In the genomic region with DNA sequence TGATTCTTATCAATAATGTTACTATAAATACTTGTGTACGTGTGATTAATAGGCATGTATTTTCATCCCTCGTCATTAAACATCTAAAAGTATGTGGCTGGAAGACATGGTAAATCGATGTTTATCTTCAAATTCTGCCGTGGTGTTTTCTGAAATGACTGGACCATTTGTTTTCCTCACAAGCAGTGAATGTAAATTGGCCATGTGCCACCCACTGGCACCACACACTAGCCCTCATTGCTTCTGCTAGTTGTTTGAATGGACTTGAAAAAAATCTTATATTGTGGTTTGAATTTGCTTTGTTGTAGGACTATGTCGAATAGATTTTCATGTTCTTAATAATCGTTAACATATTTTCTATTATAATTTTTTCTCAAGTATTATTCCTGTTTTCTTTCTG, we compare ENCODE assay signal across 27 mouse cellular contexts. TPM values are rescaled to one million over a fixed set of nuclear protein-coding genes. Genes with fewer than 3 reads are reported as not detected.
DNase-seq lines count a peak whose midpoint lies in the region; ATAC-seq and TF ChIP-seq lines count a peak whose summit lies in the region.
"Had no signal": no experiment of that assay in that cellular context is flagged by ENCODE, and none has a peak within 500 bp of the region (broad histone marks: within the 10 kb centered on the region; RNA-seq: fewer than 3 reads in every experiment).

No protein-coding gene starts in this region.

- H3K27me3 ChIP-seq in cerebellum, adult 2 months (ENCODE audit: control insufficient read depth, insufficient read depth, low read length): no peaks in the 10 kb centered on the region
- H3K27me3 ChIP-seq in midbrain, postnatal 0 days (ENCODE audit: insufficient read depth, low read length): no peaks in the 10 kb centered on the region
- H3K27me3 ChIP-seq in midbrain, embryonic 15.5 days (replicated peaks): no peaks in the 10 kb centered on the region
- H3K27me3 ChIP-seq: embryonic facial prominence, embryonic 13.5 days; forebrain, embryonic 13.5 days; hindbrain, embryonic 15.5 days; intestine, embryonic 15.5 days; Patski had no signal

- H3K36me3 ChIP-seq in midbrain, postnatal 0 days (ENCODE audit: insufficient read depth, low read length): no peaks in the 10 kb centered on the region
- H3K36me3 ChIP-seq in midbrain, embryonic 15.5 days (replicated peaks): no peaks in the 10 kb centered on the region
- H3K36me3 ChIP-seq: embryonic facial prominence, embryonic 10.5 days; embryonic facial prominence, embryonic 13.5 days; hindbrain, embryonic 15.5 days; intestine, embryonic 15.5 days had no signal

- TF ChIP-seq CTCF in cerebellum, adult 2 months (IDR thresholded peaks at IDR 0.05; ENCODE audit: borderline replicate concordance, insufficient read depth, low read depth, low read length): no peak
- no peak for TF ChIP-seq CTCF in midbrain, postnatal 0 days (IDR thresholded peaks at IDR 0.05)

- ATAC-seq in midbrain, postnatal 0 days (ENCODE audit: low FRiP score): no peak
- no peak for ATAC-seq in midbrain, embryonic 15.5 days (replicated peaks)
- ATAC-seq: forebrain, embryonic 13.5 days; forebrain, postnatal 0 days; intestine, embryonic 15.5 days; Patski had no signal

- no peaks in the 10 kb centered on the region for H3K4me1 ChIP-seq in cerebellum, adult 2 months (ENCODE audit: control insufficient read depth, insufficient read depth, low read length)
- no peaks in the 10 kb centered on the region for H3K4me1 ChIP-seq in midbrain, postnatal 0 days (ENCODE audit: insufficient read depth, low read length)
- no peaks in the 10 kb centered on the region for H3K4me1 ChIP-seq in midbrain, embryonic 15.5 days
- H3K4me1 ChIP-seq: embryonic facial prominence, embryonic 10.5 days; embryonic facial prominence, embryonic 13.5 days; forebrain, embryonic 13.5 days; hindbrain, embryonic 15.5 days; intestine, embryonic 15.5 days had no signal

- WGBS in cerebellum, adult 2 months: 55% methylated on average over 6 of the region's 6 CpGs
- 85% methylated on average over 6 of the region's 6 CpGs for WGBS in midbrain, postnatal 0 days
- whole genome bisulfite sequencing in midbrain, embryonic 15.5 days: 87% methylated on average over 6 of the region's 6 CpGs

- intact Hi-C loops in left cerebral cortex, postnatal 4 days (cut with DNase I): no loop called here
- intact Hi-C loops in left cerebral cortex, postnatal 36 days (cut with DNase I): no loop called here

- H3K4me2 ChIP-seq in midbrain, postnatal 0 days (ENCODE audit: low read depth, low read length, poor library complexity, severe bottlenecking): no peak overlapping the region
- H3K4me2 ChIP-seq in midbrain, embryonic 15.5 days: no peak overlapping the region
- H3K4me2 ChIP-seq: embryonic facial prominence, embryonic 13.5 days; forebrain, embryonic 13.5 days; heart, embryonic 11.5 days; hindbrain, embryonic 15.5 days; intestine, embryonic 15.5 days had no signal

- H3K9me3 ChIP-seq in midbrain, postnatal 0 days (ENCODE audit: low read length): no peaks in the 10 kb centered on the region
- 0 out of 2 replicates have a peak, but pooled peaks cover 3% of the 10 kb centered on the region for H3K9me3 ChIP-seq in midbrain, embryonic 15.5 days
- H3K9me3 ChIP-seq: hindbrain, embryonic 15.5 days; intestine, embryonic 15.5 days had no signal

- H3K9ac ChIP-seq in midbrain, postnatal 0 days (replicated peaks; ENCODE audit: low read length, poor library complexity, severe bottlenecking): no peak overlapping the region
- H3K9ac ChIP-seq in midbrain, embryonic 15.5 days: no peak overlapping the region
- H3K9ac ChIP-seq: embryonic facial prominence, embryonic 13.5 days; forebrain, embryonic 13.5 days; forebrain, postnatal 0 days; hindbrain, embryonic 15.5 days; intestine, embryonic 15.5 days had no signal

- no peak for TF ChIP-seq POLR2A in cerebellum, adult 2 months (IDR thresholded peaks at IDR 0.05; ENCODE audit: borderline replicate concordance, insufficient read depth, low read length)

- no peak overlapping the region for H3K27ac ChIP-seq in cerebellum, adult 2 months (ENCODE audit: insufficient read depth, low read length)
- H3K27ac ChIP-seq in midbrain, postnatal 0 days (ENCODE audit: low read depth, low read length): no peak overlapping the region
- no peak overlapping the region for H3K27ac ChIP-seq in midbrain, embryonic 15.5 days
- H3K27ac ChIP-seq: embryonic facial prominence, embryonic 10.5 days; embryonic facial prominence, embryonic 13.5 days; forebrain, embryonic 13.5 days; heart, adult 2 months; hindbrain, embryonic 15.5 days; intestine, embryonic 15.5 days had no signal

- H3K4me3 ChIP-seq in cerebellum, adult 2 months (replicated peaks; ENCODE audit: insufficient read depth, low read depth, low read length): no peak overlapping the region
- H3K4me3 ChIP-seq in midbrain, postnatal 0 days (ENCODE audit: low read depth, low read length): no peak overlapping the region
- H3K4me3 ChIP-seq in midbrain, embryonic 15.5 days: no peak overlapping the region
- H3K4me3 ChIP-seq: embryonic facial prominence, embryonic 10.5 days; embryonic facial prominence, embryonic 13.5 days; erythroblast, embryonic 14.5 days; forebrain, embryonic 13.5 days; heart, adult 2 months; hindbrain, embryonic 15.5 days; intestine, embryonic 15.5 days had no signal

- peak; percentile 32 to 41 for DNase-seq in cerebellum, postnatal 10 days
- DNase-seq in cerebellum, adult 2 months: no peak
- peak; percentile 82 for DNase-seq in heart, adult 11 months
- DNase-seq in heart, adult 9 months (ENCODE audit: low spot score in 2 of 2): no peak
- peak; percentile 30 for DNase-seq in left cerebral cortex, postnatal 4 days
- no peak for DNase-seq in left cerebral cortex, postnatal 36 days (ENCODE audit: low spot score in 2 of 2)
- DNase-seq in midbrain, postnatal 0 days (ENCODE audit: low spot score): peak; percentile 31
- DNase-seq: adrenal gland, postnatal 10 days; adrenal gland, postnatal 36 days; cerebellum, adult 11 months; cerebellum, adult 9-10 months; cerebellum, postnatal 36 days; embryo, embryonic 11 days; forebrain, postnatal 0 days; gastrocnemius, postnatal 25 days; heart, adult 2 months; kidney, adult 11 months had no signal

RNA-seq across cellular contexts. Expression of gene Gvin1, which starts 30.5 kb away (rescaled TPM):
- polyA plus RNA-seq in cerebellum, adult 2 months (2012; rRNA removed): 0.70 and 1.1 TPM in 2 replicates
- total RNA-seq in left cerebral cortex, postnatal 4 days (2021): under 1 TPM; 0.10 to 0.22 TPM
- under 1 TPM in 1 of 2 experiments, not detected in 1; 0.89 TPM for total RNA-seq in left cerebral cortex, postnatal 36 days (2021)
- 0.38 TPM in 1 of 2 replicates, not detected in the other for total RNA-seq in midbrain, postnatal 0 days (2014; rRNA removed)
- polyA plus RNA-seq in midbrain, postnatal 0 days (2015; fragmentation: Nextera tagmentation; extraction: Ambion mirVana): 0.04 and 0.13 TPM in 2 replicates
- polyA plus RNA-seq in midbrain, embryonic 15.5 days (2015; fragmentation: Nextera tagmentation; extraction: Ambion mirVana): 0.11 TPM in 1 of 2 replicates, not detected in the other
- total RNA-seq: ES-E14 had no signal
- polyA plus RNA-seq: erythroblast, embryonic 14.5 days; forebrain, postnatal 0 days; Patski had no signal

Comparison
In these comparisons a context has a peak if more than half of its experiments do, and no peak if none do; other contexts are left out.
1. DNase-seq: peak in cerebellum, postnatal 10 days (2 of 2), heart, adult 11 months (single experiment), left cerebral cortex, postnatal 4 days (single experiment) and midbrain, postnatal 0 days (single experiment); none in cerebellum, adult 2 months (0 of 2), heart, adult 9 months (0 of 2) and left cerebral cortex, postnatal 36 days (0 of 2).